Mouse (Mus musculus): ENCODE data around the gene Mecom. TPM values are rescaled to one million over a fixed set of nuclear protein-coding genes. Genes with fewer than 3 reads are reported as not detected.
"Not testable (repeated sequence)": the region's sequence is repeated elsewhere in the genome, so short reads cannot be mapped to it uniquely, and the experiment has no call there.

Mecom gene
- polyA plus RNA-seq, 3 experiments from 2014 or later: not detected

DNA sequence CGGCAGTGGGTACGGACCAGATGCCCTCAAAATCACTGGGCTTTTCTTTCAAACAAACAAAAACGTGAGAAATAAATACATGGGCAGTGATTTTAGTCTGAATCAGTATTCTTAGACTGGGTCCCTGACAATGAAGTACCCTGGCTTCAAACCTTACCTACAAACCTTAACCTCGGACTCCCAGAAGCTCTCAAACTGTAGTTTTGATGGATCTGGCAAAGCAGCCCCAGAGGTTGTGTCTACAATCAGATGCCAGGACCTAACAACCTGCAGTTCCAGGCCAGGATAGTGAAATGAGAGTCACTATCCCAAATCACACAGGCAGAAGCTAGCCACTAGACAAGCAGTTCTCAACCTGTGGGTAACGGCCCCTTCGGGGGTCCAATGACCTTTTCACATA lies 111.2 kb downstream of the Mecom start:
- ATAC-seq: no peak

DNA sequence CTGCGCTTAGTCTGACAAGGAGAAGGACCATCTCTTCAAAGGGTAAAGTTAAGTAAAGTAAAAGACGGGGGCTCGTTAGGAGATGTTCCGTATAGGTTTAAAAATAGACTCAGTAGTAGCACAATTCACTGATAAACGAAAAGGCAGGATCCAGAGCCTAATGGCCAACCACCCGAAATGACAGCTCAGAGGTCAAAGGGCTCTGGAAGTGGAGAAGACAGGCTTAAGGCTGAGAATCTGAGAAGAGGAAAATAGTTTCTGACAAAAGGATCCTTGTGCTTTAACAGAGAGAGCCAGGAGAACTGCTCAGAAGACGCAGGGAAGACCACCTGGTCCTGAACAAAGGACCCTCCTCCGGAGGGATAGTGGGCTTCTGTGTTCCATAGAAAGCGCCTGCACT lies 111.7 kb downstream of the Mecom start:
- ATAC-seq: no peak

DNA sequence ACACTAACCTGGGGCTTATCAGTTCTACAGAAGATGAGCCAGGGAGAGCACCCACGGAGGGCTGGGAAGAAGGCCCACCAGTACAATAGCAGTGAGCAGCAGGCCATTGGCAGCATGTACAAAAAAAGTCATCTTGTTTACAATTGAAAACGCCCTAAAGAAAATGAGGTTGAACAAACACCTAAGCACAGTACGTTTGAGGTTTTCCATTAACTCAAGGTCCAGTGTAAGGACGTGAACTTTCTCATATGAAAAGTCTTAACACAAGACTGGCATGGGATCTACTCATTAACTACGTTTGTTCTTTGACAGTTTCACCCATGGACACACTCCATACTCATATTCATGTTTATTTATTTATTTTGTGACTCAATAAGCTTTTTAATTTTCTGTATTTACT lies 118.9 kb downstream of the Mecom start:
- no peak for ATAC-seq

GRCm38 (mm10) chr3:30424036-30424435 lies 123.8 kb downstream of the Mecom start:
- ATAC-seq: no peak

- not testable (repeated sequence) for ATAC-seq
Observed at GRCm38 (mm10) chr3:30421948-30422347, 125.9 kb downstream of the Mecom start.

GRCm38 (mm10) chr3:30420899-30421298 lies 126.9 kb downstream of the Mecom start:
- ATAC-seq: no peak

DNA sequence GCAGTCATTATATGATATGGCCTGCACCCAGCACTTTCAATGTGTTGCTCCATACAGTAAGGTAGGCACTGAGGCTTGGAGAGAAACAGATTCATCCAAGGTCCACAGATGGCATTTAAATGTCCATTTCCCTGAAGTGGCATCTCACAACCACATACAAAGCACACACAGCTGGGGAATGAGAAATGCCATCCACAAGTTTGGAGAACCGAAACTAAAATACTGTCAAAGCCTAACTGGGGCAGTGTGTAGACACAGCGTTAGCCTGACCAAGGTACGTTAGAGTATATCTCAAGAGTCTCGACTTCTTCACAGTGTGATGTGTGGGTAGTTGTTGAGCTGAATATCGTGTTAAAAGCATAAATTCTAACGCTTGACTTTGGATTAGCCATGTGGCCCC lies 133.6 kb downstream of the Mecom start:
- no peak for ATAC-seq

DNA sequence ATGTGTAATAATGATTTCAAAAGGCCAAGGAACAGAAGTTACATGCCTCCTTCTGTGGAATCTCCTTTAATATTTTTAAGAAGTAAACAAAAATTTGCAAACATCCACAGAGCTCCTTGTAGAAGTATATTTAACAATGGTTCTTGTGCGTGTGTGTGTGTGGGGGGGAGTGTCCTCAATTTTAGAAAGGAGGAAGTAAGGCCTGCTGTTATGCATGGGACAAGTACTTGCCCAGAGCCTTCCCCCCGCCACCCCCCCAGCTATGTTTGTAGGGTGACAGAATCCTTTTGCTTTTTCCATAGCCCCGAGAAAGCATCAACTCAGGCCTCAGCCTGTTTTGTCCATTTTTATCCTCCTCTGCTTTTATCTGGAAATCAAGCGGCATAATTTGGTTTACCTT lies 137.0 kb downstream of the Mecom start:
- ATAC-seq: no peak

- no peak for ATAC-seq
Observed at GRCm38 (mm10) chr3:30404821-30405220, 143.0 kb downstream of the Mecom start.

DNA sequence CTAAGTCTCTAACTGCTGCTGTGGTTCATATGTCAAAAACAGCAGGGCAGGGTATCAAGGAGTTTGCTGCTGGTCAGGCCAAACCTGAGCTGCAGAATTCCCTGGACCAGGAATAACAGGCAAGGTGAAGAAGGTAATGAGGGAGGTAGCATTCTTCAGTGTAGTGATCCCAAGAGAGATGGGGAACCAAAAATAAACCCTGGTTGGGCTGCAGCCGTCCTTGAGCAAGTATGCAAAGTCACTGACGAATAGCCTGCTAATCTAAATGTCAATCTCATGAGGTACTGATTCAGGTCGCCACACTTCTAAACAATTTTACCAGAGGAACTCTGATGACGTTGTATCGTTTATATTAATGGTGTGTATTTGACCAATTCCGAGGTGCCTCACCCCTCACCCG lies 148.9 kb downstream of the Mecom start:
- ATAC-seq: no peak

GRCm38 (mm10) chr3:30394911-30395310 lies 152.9 kb downstream of the Mecom start:
- ATAC-seq: no peak

GRCm38 (mm10) chr3:30392662-30393061 lies 155.1 kb downstream of the Mecom start:
- ATAC-seq: no peak

DNA sequence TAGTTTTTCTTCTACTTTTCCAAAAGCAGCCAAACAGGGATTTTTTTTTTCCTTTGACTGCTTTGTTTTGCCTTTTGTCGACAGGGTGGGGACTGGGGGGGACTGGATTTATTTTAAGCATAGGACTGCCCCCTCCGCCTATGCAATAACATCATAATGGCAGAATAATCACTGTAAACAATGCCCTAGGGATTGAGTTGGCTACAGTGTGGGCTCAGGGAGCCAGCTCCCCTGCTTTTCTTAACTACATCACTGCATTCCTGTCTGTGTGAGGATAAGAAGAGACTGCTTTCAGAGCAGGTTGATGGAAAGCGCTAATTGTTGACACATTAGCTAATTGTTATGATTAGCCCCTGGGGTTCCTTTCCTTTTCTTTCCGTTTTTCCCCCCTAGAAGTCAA lies 155.6 kb downstream of the Mecom start:
- ATAC-seq: no peak

- no peak for ATAC-seq
Observed at GRCm38 (mm10) chr3:30390346-30390745, 157.5 kb downstream of the Mecom start.

DNA sequence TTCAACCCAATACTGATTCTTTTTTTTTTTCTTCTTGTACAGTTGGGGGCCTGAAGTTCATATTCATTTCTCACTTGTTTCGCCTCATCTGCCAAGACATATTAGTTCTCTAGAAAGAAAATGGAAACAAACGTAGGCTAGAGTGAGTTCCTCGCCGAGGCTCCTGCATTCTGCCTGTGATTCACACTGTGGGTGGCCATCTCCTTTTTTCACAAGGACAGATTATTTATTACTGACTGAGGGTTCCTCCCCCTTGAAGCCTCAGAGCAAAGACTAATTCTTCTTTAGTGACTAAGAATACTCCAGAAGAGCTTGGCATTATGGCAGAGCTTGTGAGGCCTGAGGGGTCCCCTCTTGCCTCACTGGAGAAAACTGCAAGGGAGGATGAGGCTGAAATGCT lies 167.5 kb downstream of the Mecom start:
- no peak for ATAC-seq

DNA sequence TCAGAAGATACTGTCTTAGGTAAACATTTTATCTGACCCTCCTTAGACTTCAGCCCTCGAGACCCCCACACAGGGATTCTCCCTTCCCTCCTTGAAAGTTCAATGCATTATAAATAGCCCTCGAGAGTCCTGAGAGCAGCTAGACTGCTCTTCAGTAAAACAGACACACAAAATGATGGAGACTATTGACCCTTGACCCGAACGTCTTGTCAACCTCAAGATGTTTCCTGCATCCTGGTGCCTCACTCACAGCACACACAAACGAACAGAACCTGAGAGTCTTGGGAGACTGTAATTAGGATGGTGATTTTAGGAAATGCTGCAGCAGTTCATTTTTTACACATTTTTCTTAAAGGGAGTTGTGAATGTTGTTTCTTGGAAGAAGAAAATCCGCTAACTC lies 168.5 kb downstream of the Mecom start:
- no peak for ATAC-seq

DNA sequence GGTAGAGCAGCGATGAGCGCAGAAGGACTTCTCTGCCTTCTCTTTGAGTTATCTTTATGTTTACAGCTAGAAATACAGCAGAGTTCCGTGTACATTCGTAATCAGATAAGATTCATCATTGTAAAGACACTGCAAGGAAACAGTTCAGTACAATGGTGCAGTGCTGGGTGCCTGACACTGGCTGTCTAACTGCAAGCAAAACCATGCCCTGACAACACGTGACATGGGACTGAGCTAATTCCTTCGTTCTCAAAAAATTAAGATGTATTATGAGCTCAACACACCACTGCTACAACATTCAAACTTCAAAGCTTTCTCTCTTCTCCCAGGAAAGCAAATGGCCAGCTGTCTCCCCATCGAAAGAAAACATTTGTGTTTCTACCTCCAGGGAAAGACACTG lies 176.3 kb downstream of the Mecom start:
- no peak for ATAC-seq

GRCm38 (mm10) chr3:30370860-30371455 lies 176.8 kb downstream of the Mecom start:
- no peak for ATAC-seq

DNA sequence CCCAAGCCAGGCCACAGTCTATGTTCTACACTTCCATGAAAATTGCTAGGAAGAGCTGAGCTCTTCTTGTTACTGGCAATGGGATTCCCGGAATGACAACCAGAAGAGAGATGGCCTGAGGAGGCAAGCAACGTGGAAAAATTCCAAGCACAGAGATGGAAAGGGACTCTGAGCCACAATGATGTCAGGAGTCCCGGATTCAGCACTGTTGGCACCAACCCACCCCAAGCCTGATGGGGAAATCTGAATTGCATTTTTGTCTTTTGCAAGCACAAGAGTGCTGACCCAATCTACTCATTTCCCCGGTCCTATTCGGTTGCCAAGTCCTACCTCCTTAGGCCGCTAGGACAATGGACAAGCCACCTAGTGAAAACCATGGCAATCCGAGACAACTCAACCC lies 181.2 kb downstream of the Mecom start:
- ATAC-seq: no peak

DNA sequence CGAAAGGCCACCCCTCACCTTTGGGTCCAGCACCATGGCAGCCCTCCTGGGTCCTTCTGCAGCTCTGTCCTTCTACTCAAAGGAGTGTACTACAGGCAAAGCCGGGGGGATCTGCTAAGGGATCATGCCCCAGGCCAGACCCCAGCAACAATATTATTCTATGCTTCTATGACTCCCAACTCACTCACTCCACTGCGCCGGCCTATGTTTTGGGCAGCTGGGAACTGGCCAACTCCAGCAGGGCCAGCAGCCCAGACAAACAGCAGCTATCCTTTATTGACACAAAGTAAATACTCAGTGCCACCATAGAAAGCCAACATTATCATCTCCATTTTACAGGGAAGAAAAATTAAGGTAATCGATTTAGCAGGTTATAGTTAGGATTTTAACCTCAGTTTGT lies 186.6 kb downstream of the Mecom start:
- ATAC-seq: no peak

DNA sequence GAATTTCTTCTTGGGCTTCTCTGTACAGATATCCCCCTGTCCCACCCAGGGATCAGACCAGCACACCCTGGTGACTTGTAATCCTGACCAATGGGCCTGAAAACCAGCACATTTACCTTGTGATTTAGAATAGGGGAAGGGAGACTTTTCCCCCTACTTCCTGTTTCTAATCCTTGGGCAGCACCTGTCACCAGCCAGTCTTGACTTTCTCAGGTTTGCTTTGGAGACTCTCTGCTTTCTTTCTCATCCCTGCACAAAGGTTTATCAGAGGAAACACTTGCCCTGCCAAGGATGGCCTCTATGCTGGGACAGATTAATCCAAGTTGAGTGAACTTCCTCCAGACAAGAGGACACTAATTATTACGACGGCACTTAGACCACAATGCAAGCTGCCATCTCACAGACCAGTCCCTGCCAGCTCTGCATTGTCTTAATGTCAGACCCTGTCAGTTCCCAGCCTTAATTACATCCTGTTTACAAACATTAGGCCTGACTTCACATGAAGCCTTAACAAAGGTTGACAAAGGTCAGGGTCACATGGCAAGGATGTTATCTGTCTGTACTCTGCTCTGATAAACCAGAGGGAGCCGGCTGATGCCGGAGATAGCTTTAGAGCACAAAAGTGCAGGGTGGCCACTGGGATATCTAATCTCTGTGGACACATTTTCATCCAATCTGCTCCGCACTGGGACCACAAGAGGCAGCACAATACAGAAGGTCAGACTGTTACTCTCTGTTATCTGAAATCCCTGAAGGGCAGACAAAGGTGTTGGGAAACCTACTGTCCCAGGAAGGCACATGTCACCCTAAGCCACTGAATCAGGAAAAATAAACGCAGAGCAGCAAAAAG lies 193.7 kb downstream of the Mecom start:
- ATAC-seq: no peak

- ATAC-seq: no peak
Observed at GRCm38 (mm10) chr3:30349279-30349678, 198.5 kb downstream of the Mecom start.

GRCm38 (mm10) chr3:30344151-30344550 lies 203.7 kb downstream of the Mecom start:
- ATAC-seq: no peak

- ATAC-seq: no peak
Observed at GRCm38 (mm10) chr3:30332337-30332736, 215.5 kb downstream of the Mecom start.

DNA sequence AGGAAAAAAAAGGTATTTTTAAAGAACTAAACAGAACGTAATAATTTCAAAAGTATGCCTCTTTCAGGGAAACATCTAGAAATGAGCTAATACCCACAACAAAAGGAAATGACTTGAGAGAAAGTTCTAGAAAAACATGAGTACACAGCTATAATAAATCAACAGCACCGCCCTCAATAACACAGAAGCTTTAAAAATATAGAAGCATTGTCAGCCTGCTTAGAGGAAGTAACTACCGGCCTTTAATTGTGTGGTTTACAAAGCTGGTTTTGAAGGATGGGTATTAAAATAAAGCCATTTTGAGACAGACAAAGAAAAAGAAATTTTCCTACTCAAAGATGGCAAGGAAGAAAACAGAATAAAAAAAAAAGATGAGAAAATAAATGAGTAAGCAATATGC lies 217.3 kb downstream of the Mecom start:
- no peak for ATAC-seq
